Mouse (Mus musculus) liver, embryonic 14.5 days (tissue): ENCODE results near the gene Bri3.

ENCODE experiments used
- CTCF ChIP-seq: IDR thresholded peaks from 2 replicates; pipeline ENCODE4 v1.5.1; 2016; ENCODE audit warnings: antibody characterized with exemption, low read depth, control low read depth
- EP300 ChIP-seq: IDR thresholded peaks from 2 replicates; pipeline ENCODE4 v1.6.1; 2016; ENCODE audit warnings: antibody characterized with exemption, low read depth

- no peak for TF ChIP-seq CTCF
- no peak for TF ChIP-seq EP300
Measured at GRCm38 (mm10) chr5:144279926-144280325, 35.7 kb downstream of the Bri3 start.
